Mouse (Mus musculus): ENCODE results near the gene 9430038I01Rik. TPM values are rescaled to one million over a fixed set of nuclear protein-coding genes. Genes with fewer than 3 reads are reported as not detected.

9430038I01Rik gene
- polyA plus RNA-seq, 1 experiment from 2014 or later = 20.5 TPM

- Histone ChIP-seq H3K9ac (ENCODE audit: low read length) (no peak overlapping the region), H3K9me3 (ENCODE audit: control insufficient read depth, low read length) (no peaks in the 10 kb centered on the region), H3K4me3 (ENCODE audit: low read depth, low read length) (no peak overlapping the region), H3K27ac (replicated peaks) (no peak overlapping the region), H3K27me3 (ENCODE audit: control insufficient read depth, insufficient read depth, low read length) (no peaks in the 10 kb centered on the region), H3K36me3 (ENCODE audit: control insufficient read depth, insufficient read depth, low read length) (no peaks in the 10 kb centered on the region), H3K4me2 (replicated peaks; ENCODE audit: low read depth) (no peak overlapping the region), H3K4me1 (replicated peaks; ENCODE audit: control insufficient read depth, insufficient read depth) (no peaks in the 10 kb centered on the region)
- no peak for TF ChIP-seq EP300 (optimal IDR thresholded peaks at IDR 0.05)
- no peak for TF ChIP-seq CTCF (IDR thresholded peaks at IDR 0.05; ENCODE audit: low read depth)
- 86% methylated on average over 8 of the region's 8 CpGs for WGBS
- ATAC-seq (ENCODE audit: low FRiP score, low TSS enrichment) (no peak), DNase-seq (ENCODE audit: low spot score) (no peak)
These were observed 45.5 kb downstream of the 9430038I01Rik start for GRCm38 (mm10) chr7:137365056-137365455.

- no peak for TF ChIP-seq CTCF (IDR thresholded peaks at IDR 0.05; ENCODE audit: low read depth)
- TF ChIP-seq EP300 (optimal IDR thresholded peaks at IDR 0.05) = no peak
- Histone ChIP-seq H3K4me1 (replicated peaks; ENCODE audit: control insufficient read depth, insufficient read depth) (no peaks in the 10 kb centered on the region), H3K36me3 (ENCODE audit: control insufficient read depth, insufficient read depth, low read length) (no peaks in the 10 kb centered on the region), H3K27ac (replicated peaks) (no peak overlapping the region), H3K4me2 (replicated peaks; ENCODE audit: low read depth) (no peak overlapping the region), H3K9ac (ENCODE audit: low read length) (no peak overlapping the region), H3K4me3 (ENCODE audit: low read depth, low read length) (no peak overlapping the region), H3K9me3 (ENCODE audit: control insufficient read depth, low read length) (no peaks in the 10 kb centered on the region), H3K27me3 (ENCODE audit: control insufficient read depth, insufficient read depth, low read length) (no peaks in the 10 kb centered on the region)
- ATAC-seq (ENCODE audit: low FRiP score, low TSS enrichment) (no peak), DNase-seq (ENCODE audit: low spot score) (no peak)
- 54% methylated on average over 7 of the region's 7 CpGs for WGBS
These were observed 46.0 kb downstream of the 9430038I01Rik start for GRCm38 (mm10) chr7:137364571-137364970.

- Histone ChIP-seq H3K27me3 (ENCODE audit: control insufficient read depth, insufficient read depth, low read length) (no peaks in the 10 kb centered on the region), H3K36me3 (ENCODE audit: control insufficient read depth, insufficient read depth, low read length) (no peaks in the 10 kb centered on the region), H3K27ac (replicated peaks) (no peak overlapping the region), H3K9ac (ENCODE audit: low read length) (no peak overlapping the region), H3K4me3 (ENCODE audit: low read depth, low read length) (no peak overlapping the region), H3K9me3 (ENCODE audit: control insufficient read depth, low read length) (no peaks in the 10 kb centered on the region), H3K4me1 (replicated peaks; ENCODE audit: control insufficient read depth, insufficient read depth) (no peaks in the 10 kb centered on the region), H3K4me2 (replicated peaks; ENCODE audit: low read depth) (no peak overlapping the region)
- TF ChIP-seq EP300 (optimal IDR thresholded peaks at IDR 0.05) = no peak
- TF ChIP-seq CTCF (IDR thresholded peaks at IDR 0.05; ENCODE audit: low read depth) = no peak
- DNase-seq (ENCODE audit: low spot score) (no peak), ATAC-seq (ENCODE audit: low FRiP score, low TSS enrichment) (no peak)
- WGBS = 62% methylated on average over 7 of the region's 7 CpGs
These were observed 63.7 kb downstream of the 9430038I01Rik start for GRCm38 (mm10) chr7:137346860-137347259.

- 50% methylated on average over 10 of the region's 10 CpGs for WGBS
- Histone ChIP-seq H3K9me3 (ENCODE audit: control insufficient read depth, low read length) (no peaks in the 10 kb centered on the region), H3K4me2 (replicated peaks; ENCODE audit: low read depth) (no peak overlapping the region), H3K27me3 (ENCODE audit: control insufficient read depth, insufficient read depth, low read length) (no peaks in the 10 kb centered on the region), H3K4me3 (ENCODE audit: low read depth, low read length) (no peak overlapping the region), H3K4me1 (replicated peaks; ENCODE audit: control insufficient read depth, insufficient read depth) (no peaks in the 10 kb centered on the region), H3K36me3 (ENCODE audit: control insufficient read depth, insufficient read depth, low read length) (no peaks in the 10 kb centered on the region), H3K27ac (replicated peaks) (no peak overlapping the region), H3K9ac (ENCODE audit: low read length) (no peak overlapping the region)
- DNase-seq (ENCODE audit: low spot score) = no peak
- TF ChIP-seq EP300 (optimal IDR thresholded peaks at IDR 0.05) (no peak), CTCF (IDR thresholded peaks at IDR 0.05; ENCODE audit: low read depth) (no peak)
- no peak for ATAC-seq (ENCODE audit: low FRiP score, low TSS enrichment)
These were observed 64.5 kb downstream of the 9430038I01Rik start for GRCm38 (mm10) chr7:137346068-137346467.

- Histone ChIP-seq H3K9me3 (ENCODE audit: control insufficient read depth, low read length) (no peaks in the 10 kb centered on the region), H3K9ac (ENCODE audit: low read length) (no peak overlapping the region), H3K4me3 (ENCODE audit: low read depth, low read length) (no peak overlapping the region), H3K4me1 (replicated peaks; ENCODE audit: control insufficient read depth, insufficient read depth) (no peaks in the 10 kb centered on the region), H3K27ac (replicated peaks) (no peak overlapping the region), H3K36me3 (ENCODE audit: control insufficient read depth, insufficient read depth, low read length) (no peaks in the 10 kb centered on the region), H3K4me2 (replicated peaks; ENCODE audit: low read depth) (no peak overlapping the region), H3K27me3 (ENCODE audit: control insufficient read depth, insufficient read depth, low read length) (no peaks in the 10 kb centered on the region)
- ATAC-seq (ENCODE audit: low FRiP score, low TSS enrichment) (no peak), DNase-seq (ENCODE audit: low spot score) (no peak)
- TF ChIP-seq CTCF (IDR thresholded peaks at IDR 0.05; ENCODE audit: low read depth) = no peak
- TF ChIP-seq EP300 (optimal IDR thresholded peaks at IDR 0.05) = no peak
- WGBS = 84% methylated on average over 2 of the region's 2 CpGs
These were observed 76.6 kb downstream of the 9430038I01Rik start for GRCm38 (mm10) chr7:137333951-137334350.

Other genes starting within 250 kb of the 9430038I01Rik start
- 0.58 and 0.65 TPM in 2 replicates for gene Ebf3, start 96.3 kb downstream of the 9430038I01Rik start, polyA plus RNA-seq (2015; fragmentation: Nextera tagmentation; extraction: Ambion mirVana)
- 142 and 149 TPM in 2 replicates for gene Glrx3, start 26.9 kb upstream of the 9430038I01Rik start, polyA plus RNA-seq (2015; fragmentation: Nextera tagmentation; extraction: Ambion mirVana)